Mouse (Mus musculus) stomach, postnatal 0 days (tissue): ENCODE measurements around the gene Cep295nl. TPM values are rescaled to one million over a fixed set of nuclear protein-coding genes. Genes with fewer than 3 reads are reported as not detected.

Experiments used
- ATAC-seq: fragments of 200-750 bp; cut with Nextera tagmentation; 2 replicates; pipeline ENCODE4 v1.8.0; 2017; ENCODE audit not compliant: low FRiP score, low TSS enrichment
- DNase-seq: peaks from one replicate; pipeline ENCODE4 v3.0.0-alpha.2; 2016; ENCODE audit warnings: low spot score
- H3K27ac ChIP-seq: fragments of 300-500 bp; sonication (generic); replicated peaks from 2 replicates; pipeline ENCODE4 v1.5.1; 2014; ENCODE audit warnings: mild to moderate bottlenecking, control low read depth
- H3K27me3 ChIP-seq: fragments of 300-500 bp; sonication (generic); 2 replicates; pipeline ENCODE4 v1.6.1; 2014; ENCODE audit warnings: low read length; ENCODE audit not compliant: control insufficient read depth, insufficient read depth
- H3K36me3 ChIP-seq: fragments of 300-500 bp; sonication (generic); 2 replicates; pipeline ENCODE4 v1.6.1; 2014; ENCODE audit warnings: low read length, mixed read lengths; ENCODE audit not compliant: control insufficient read depth, insufficient read depth
- H3K4me1 ChIP-seq: fragments of 300-500 bp; sonication (generic); replicated peaks from 2 replicates; pipeline ENCODE4 v1.6.1; 2014; ENCODE audit warnings: antibody characterized with exemption; ENCODE audit not compliant: control insufficient read depth, insufficient read depth
- H3K4me2 ChIP-seq: fragments of 300-500 bp; sonication (generic); replicated peaks from 2 replicates; pipeline ENCODE4 v1.6.1; 2014; ENCODE audit warnings: low read depth, mild to moderate bottlenecking, control low read depth, moderate library complexity
- H3K4me3 ChIP-seq: fragments of 300-500 bp; sonication (generic); 2 replicates; pipeline ENCODE4 v1.5.1; 2014; ENCODE audit warnings: low read depth, low read length, control low read depth
- H3K9ac ChIP-seq: fragments of 300-500 bp; sonication (generic); 2 replicates; pipeline ENCODE4 v1.6.1; 2014; ENCODE audit warnings: mild to moderate bottlenecking, low read length, control low read depth, mixed read lengths
- H3K9me3 ChIP-seq: fragments of 300-500 bp; sonication (generic); 2 replicates; pipeline ENCODE4 v1.6.1; 2016; ENCODE audit warnings: low read length; ENCODE audit not compliant: control insufficient read depth
- CTCF ChIP-seq: IDR thresholded peaks from 2 replicates; pipeline ENCODE4 v1.5.1; 2016; ENCODE audit warnings: antibody characterized with exemption, low read depth, mild to moderate bottlenecking, moderate library complexity
- EP300 ChIP-seq: optimal IDR thresholded peaks from 2 replicates; pipeline ENCODE3; 2016; ENCODE audit warnings: antibody characterized with exemption
- WGBS: fragments of 180-500 bp; shearing (Covaris S2); extraction: QIAGEN DNeasy Blood & Tissue Kit; methylation state at CpG from one replicate; pipeline ENCODE4 v1.1.7; 2014; 5-methylcytosine and 5-hydroxymethylcytosine counted together
- polyA plus RNA-seq: library from polyadenylated mRNA; unstranded; fragments of >200 nt; fragmentation: Nextera tagmentation; extraction: Ambion mirVana; gene quantifications from 2 replicates; pipeline ENCODE4 v1.2.1, GENCODE M21; 2015

Gene Cep295nl
- polyA plus RNA-seq, 1 experiment from 2014 or later: 0.53 TPM

GRCm38 (mm10) chr11:118369251-118369650 lies 27.0 kb upstream of the Cep295nl start:
- no peak overlapping the region for H3K27ac ChIP-seq
- H3K9me3 ChIP-seq: no peaks in the 10 kb centered on the region
- no peak overlapping the region for H3K9ac ChIP-seq
- no peaks in the 10 kb centered on the region for H3K27me3 ChIP-seq
- H3K4me2 ChIP-seq: no peak overlapping the region
- no peak for DNase-seq
- 67% methylated on average over 5 of the region's 5 CpGs for WGBS
- ATAC-seq: no peak
- no peak overlapping the region for H3K4me3 ChIP-seq
- TF ChIP-seq CTCF: no peak
- no peak for TF ChIP-seq EP300
- no peaks in the 10 kb centered on the region for H3K4me1 ChIP-seq
- H3K36me3 ChIP-seq: no peaks in the 10 kb centered on the region

DNA sequence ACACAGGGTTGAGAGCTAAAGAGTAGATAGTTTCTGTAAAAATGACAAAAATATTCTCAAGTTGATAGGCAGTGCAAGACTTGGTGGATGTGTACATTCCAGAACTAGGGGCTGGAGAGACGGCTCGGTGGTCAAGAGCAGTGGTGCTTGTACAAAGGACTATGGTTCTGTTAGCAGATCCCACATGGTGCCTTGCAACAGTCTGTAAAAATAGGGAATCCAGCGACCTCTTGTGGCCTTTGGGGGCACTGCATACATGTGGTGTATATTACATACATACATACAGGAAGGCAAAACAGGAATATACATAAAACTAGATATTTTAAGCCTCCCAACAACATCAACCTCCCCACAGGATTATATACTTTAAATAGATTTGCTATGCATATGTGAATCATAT lies 26.0 kb upstream of the Cep295nl start:
- Histone ChIP-seq H3K36me3 (no peaks in the 10 kb centered on the region), H3K27ac (no peak overlapping the region), H3K9me3 (no peaks in the 10 kb centered on the region), H3K9ac (no peak overlapping the region), H3K4me2 (no peak overlapping the region), H3K4me3 (no peak overlapping the region), H3K27me3 (no peaks in the 10 kb centered on the region), H3K4me1 (peaks cover 6% of the 10 kb centered on the region)
- 63% methylated on average over 3 of the region's 3 CpGs for WGBS
- DNase-seq (peak; percentile 41), ATAC-seq (no peak)
- TF ChIP-seq CTCF (peak; percentile 66), EP300 (no peak)

DNA sequence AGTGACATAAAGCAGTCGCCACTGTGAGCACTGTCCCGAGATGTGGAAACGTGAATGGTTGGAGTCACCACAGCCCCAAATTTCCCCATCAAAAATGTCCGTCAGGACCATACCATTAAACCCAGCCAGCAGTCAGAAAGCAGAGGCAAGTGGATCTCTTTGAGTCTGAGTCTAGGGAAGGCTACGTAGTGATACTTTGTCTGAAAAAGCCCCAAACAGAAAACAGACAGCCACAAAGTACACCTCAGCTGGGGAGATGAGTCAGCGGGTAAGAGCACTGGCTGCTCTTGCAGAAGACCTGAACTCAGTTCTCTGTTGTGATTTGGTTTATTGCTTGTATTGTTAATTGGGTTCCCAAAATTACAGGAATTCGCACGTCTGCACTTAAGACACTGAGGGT lies 24.3 kb upstream of the Cep295nl start:
- Histone ChIP-seq H3K36me3 (no peaks in the 10 kb centered on the region), H3K4me1 (peaks cover 15% of the 10 kb centered on the region), H3K9ac (no peak overlapping the region), H3K4me2 (no peak overlapping the region), H3K27ac (no peak overlapping the region), H3K4me3 (no peak overlapping the region), H3K9me3 (no peaks in the 10 kb centered on the region), H3K27me3 (no peaks in the 10 kb centered on the region)
- no peak for TF ChIP-seq EP300
- 70% methylated on average over 8 of the region's 8 CpGs for WGBS
- ATAC-seq (no peak), DNase-seq (no peak)

- Histone ChIP-seq H3K36me3 (no peaks in the 10 kb centered on the region), H3K4me2 (no peak overlapping the region), H3K9me3 (no peaks in the 10 kb centered on the region), H3K27ac (peak overlapping the region; percentile 40; the same call in 1 of the 2 replicates), H3K27me3 (no peaks in the 10 kb centered on the region), H3K4me3 (no peak overlapping the region), H3K9ac (no peak overlapping the region), H3K4me1 (peaks cover 15% of the 10 kb centered on the region)
- TF ChIP-seq EP300 (no peak), CTCF (no peak)
- DNase-seq: no peak
- no peak for ATAC-seq
- 38% methylated on average over 3 of the region's 3 CpGs for WGBS
These were observed 23.8 kb upstream of the Cep295nl start for GRCm38 (mm10) chr11:118366108-118366507.

DNA sequence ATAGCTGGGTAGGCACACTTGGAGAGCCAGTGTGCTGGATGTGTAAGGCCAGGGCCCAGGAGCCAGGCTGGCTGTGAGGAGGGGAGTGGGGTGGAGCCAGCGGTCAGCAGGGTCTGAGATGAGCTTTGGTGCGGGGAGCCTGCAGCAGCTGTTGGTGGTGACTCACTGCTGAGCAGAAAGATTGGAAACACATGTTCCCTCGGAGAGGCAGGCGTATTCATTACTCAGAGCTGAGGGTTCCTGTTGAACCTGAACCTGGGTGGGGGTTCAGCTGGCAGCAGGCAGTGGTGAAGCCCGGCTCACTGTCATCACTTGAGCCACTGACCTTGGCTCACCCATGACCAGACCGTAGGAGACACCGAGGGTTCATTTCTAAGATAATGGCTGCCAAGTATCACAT lies 22.9 kb upstream of the Cep295nl start:
- no peak overlapping the region for H3K9ac ChIP-seq
- no peaks in the 10 kb centered on the region for H3K36me3 ChIP-seq
- no peak overlapping the region for H3K4me3 ChIP-seq
- 40% methylated on average over 7 of the region's 7 CpGs for WGBS
- peaks cover 23% of the 10 kb centered on the region for H3K4me1 ChIP-seq
- no peaks in the 10 kb centered on the region for H3K27me3 ChIP-seq
- peak overlapping the region; percentile 63 for H3K27ac ChIP-seq
- ATAC-seq: peak; percentile 70
- TF ChIP-seq EP300 (no peak), CTCF (no peak)
- H3K4me2 ChIP-seq: no peak overlapping the region
- peak; percentile 44 for DNase-seq
- H3K9me3 ChIP-seq: no peaks in the 10 kb centered on the region

- no peak overlapping the region for H3K4me2 ChIP-seq
- WGBS: 87% methylated on average over 4 of the region's 4 CpGs
- TF ChIP-seq EP300 (no peak), CTCF (no peak)
- peaks cover 23% of the 10 kb centered on the region for H3K4me1 ChIP-seq
- DNase-seq: no peak
- no peaks in the 10 kb centered on the region for H3K27me3 ChIP-seq
- peak overlapping the region; percentile 88; the same call in 1 of the 2 replicates for H3K27ac ChIP-seq
- H3K9me3 ChIP-seq: no peaks in the 10 kb centered on the region
- no peak overlapping the region for H3K4me3 ChIP-seq
- no peaks in the 10 kb centered on the region for H3K36me3 ChIP-seq
- peak overlapping the region; percentile 48 for H3K9ac ChIP-seq
- no peak for ATAC-seq
These were observed 21.7 kb upstream of the Cep295nl start for GRCm38 (mm10) chr11:118364021-118364420.
